Mouse (Mus musculus) lung, adult 2 months (tissue): Measurements from ENCODE around the gene Tfcp2l1.
"Not testable (repeated sequence)": the region's sequence is repeated elsewhere in the genome, so short reads cannot be mapped to it uniquely, and the experiment has no call there.

Experiments
- CTCF ChIP-seq: fragments of 200-500 bp; IDR thresholded peaks from 2 replicates; pipeline ENCODE4 v1.5.1; 2011; ENCODE audit warnings: mild to moderate bottlenecking, low read length, control low read depth; ENCODE audit not compliant: insufficient read depth
- POLR2A ChIP-seq: fragments of 200-500 bp; IDR thresholded peaks from 2 replicates; pipeline ENCODE4 v1.6.1; 2011; ENCODE audit warnings: low read depth, mild to moderate bottlenecking, control low read depth, low read length, borderline replicate concordance; ENCODE audit errors: extremely low read depth

DNA sequence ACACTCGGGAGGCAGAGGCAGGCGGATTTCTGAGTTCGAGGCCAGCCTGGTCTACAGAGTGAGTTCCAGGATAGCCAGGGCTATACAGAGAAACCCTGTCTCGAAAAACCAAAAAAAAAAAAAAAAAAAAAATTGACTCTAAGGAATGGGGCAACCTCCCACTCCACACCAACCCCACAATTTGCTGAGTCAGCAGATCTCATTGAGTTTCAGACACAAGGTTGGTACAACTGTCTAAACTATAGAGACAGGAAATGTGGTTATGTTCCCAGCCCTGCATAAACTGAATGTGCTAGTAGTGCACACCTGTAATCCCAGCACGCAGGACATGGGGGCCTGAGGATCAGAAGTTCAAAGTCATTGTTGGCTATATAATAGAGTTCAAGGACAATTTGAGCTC, 6.7 kb upstream of the Tfcp2l1 start:
- TF ChIP-seq CTCF, POLR2A: not testable (repeated sequence)
